Mouse (Mus musculus) induced T-regulatory cell, adult 2 months (primary cell): ENCODE measurements at regions not wholly inside any gene's neighbourhood (a gene's known extent, or its start where the extent isn't known, plus 50 kb on each side); places are given as distances from the start of the nearest gene placed in this dataset.

Experiments used
- DNase-seq: peaks from one replicate; pipeline ENCODE4 v3.0.0-alpha.2; 2012; ENCODE audit warnings: low read depth

- DNase-seq: no peak
Measured at GRCm38 (mm10) chr9:87341438-87341837, 86.1 kb upstream of the Cep162 start.

- DNase-seq: no peak
Measured at GRCm38 (mm10) chr9:87326374-87327295, 71.3 kb upstream of the Cep162 start.

GRCm38 (mm10) chr9:87323690-87324089 lies 68.4 kb upstream of the Cep162 start:
- DNase-seq: no peak

GRCm38 (mm10) chr9:87320758-87321157 lies 65.4 kb upstream of the Cep162 start:
- no peak for DNase-seq

- no peak for DNase-seq
Measured at GRCm38 (mm10) chr9:87318767-87319166, 63.4 kb upstream of the Cep162 start.

- no peak for DNase-seq
Measured at GRCm38 (mm10) chr9:87310150-87310549, 54.8 kb upstream of the Cep162 start.
